Mouse (Mus musculus) kidney, adult 18-20 months (tissue): ENCODE measurements around the gene Dync1h1.
A peak's percentile ranks its signal among the peaks of the same experiment; 100 is the strongest.

Experiments used
- DNase-seq: peaks from one replicate; pipeline ENCODE4 v3.0.0; 2021

The Dync1h1 gene

DNA sequence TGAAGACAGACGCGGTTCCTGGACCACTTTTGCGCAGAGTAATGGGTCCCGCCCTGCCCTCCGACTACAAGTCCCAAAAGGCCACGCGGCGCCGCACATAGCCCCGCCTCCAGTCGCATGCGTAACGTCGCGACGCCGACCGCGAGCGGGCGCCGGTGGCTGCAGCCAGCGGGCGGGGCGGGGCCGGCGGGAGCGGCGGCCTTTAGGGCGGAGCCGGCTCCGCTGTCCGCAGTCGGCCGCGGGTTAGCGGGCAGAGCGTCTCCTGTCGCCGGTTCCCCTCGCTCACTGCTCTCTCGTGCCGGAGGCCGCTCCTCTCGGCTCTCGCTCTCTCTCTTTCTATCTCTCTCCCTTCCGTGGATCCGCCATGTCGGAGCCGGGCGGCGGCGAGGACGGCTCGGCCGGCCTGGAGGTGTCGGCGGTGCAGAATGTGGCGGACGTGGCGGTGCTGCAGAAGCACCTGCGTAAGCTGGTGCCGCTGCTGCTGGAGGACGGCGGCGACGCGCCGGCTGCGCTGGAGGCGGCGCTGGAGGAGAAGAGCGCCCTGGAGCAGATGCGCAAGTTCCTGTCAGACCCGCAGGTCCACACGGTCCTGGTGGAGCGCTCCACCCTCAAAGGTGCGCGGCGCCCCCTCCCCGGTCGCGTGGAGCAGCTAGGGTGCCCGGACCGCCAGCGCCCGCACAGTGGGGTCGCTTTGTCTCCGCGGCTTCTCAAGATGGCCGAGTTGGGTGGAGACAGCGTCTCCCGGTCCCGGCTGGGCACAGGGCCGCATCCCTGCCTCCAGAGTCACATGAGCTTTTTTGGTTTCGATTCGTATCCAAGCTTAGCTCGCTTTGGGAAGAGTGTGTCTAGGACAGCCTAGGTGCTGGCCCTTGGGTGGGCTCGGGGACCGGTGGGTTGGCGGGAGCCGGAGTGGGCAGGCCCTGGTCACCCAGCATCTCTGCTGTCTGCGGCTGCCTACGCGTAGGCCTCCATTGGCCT, at the start of gene Dync1h1:
TSS of gene Dync1h1 (plus strand) at position 212 of the 978 bp plus-strand sequence.
- peak; percentile 93 for DNase-seq

DNA sequence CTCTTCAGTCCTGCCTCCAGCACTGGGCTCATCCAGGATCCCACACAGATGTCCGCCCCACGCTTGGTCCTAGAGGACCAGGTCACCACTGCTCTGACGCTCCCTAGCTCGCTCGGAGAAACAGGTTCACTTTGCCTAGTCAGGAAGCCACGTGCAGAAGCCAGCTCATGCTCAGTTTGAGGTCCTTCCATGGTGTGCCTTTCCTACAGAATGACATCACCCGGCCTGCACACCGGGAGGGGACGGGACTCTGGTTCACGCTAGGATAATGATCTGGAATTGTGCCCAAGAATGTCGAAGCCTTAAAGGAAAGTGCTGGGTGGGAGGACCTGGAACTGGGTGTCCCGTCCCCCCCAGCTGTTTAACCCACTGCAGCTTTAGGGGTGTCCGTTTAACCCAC, 49.1 kb upstream of the Dync1h1 start:
- DNase-seq, result no peak

DNA sequence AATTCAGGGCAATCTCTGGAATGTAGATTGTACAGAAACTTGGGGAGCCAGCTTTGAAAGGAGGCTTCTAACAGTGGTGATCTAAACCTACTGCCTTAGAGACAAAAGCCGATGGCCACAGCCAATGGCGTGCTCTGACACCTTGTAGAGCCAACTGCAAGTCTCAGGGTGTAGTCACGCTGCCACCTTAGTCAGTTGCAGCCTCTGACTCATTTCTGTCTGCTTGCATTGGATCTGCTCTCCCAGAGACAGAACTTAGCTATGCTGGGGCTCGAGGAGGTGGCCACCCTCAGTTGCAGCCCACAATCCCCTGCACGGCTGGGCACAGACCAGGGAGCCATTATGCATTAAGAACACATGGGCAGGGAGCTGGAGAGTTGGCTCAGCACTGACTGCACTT, 47.9 kb upstream of the Dync1h1 start:
- DNase-seq, result no peak

DNA sequence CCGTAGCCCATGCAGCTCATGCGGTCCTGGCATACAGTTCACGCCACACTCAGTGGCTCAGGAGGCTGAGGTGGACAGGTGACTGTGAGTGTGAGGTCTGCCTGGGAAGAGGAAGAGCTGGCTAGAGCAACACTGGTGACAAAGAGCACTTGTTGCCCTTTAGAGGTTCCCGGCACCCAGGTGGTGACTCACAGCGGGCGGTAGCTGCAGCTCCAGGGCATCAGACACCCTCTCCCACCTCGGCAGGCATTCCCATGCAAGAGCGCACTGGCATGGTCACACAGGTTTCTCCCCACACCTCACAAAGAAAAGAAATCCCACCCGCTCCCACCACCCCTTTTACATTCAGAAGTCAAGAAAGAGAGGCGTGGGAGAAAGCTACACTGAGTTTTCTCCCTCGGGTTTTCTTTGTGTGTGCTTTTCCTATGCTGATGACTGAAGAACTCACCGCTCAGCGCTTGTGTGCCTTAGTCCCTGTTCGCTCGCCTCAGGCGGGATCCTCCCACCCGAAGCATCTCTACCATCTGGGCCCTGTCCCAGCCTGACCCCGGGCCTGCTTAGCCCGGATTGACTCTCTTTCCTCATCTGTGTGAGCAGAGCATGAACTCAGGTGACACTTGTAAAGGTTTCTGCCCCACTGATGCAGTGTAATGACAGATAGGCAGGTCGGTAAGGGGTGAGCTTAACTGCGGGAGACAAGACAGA, 45.6 kb upstream of the Dync1h1 start:
- DNase-seq, result no peak

DNA sequence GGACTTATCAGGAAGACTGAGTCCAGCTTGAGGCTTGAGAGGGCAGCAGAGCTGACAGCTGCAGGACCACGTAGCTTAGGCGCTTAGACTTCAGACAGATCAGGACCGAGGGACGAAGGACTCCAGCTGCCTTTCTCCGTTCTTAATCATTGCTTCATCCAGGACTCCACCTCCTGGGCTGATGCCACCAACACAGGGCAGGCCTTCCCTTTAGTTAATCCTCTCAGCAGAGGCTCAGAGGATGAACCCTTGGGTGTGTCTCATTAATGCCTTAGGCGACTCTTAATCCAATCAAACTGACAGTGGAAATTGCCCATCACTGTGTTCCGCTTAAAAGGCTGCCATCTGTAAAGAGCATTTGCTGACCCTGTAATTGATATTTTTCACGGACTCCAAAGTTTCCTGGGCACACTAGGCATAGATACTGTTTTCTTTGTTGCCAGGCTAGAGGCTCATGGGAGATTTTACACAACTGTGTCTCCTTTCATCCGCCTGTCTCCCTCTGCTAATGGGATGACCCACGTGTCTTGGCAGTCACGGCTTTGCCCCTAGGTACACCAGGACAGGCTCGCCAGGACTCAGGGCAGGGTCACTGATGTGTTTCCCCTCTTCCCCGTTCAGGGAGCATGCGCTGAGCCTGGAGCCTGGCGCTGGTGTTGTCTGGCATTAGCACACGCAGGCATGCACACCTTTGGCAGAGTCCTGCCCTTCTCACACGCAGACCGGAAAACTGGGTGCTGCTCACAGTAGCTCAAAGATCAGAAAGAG, 44.2 kb upstream of the Dync1h1 start:
- DNase-seq, result no peak

DNA sequence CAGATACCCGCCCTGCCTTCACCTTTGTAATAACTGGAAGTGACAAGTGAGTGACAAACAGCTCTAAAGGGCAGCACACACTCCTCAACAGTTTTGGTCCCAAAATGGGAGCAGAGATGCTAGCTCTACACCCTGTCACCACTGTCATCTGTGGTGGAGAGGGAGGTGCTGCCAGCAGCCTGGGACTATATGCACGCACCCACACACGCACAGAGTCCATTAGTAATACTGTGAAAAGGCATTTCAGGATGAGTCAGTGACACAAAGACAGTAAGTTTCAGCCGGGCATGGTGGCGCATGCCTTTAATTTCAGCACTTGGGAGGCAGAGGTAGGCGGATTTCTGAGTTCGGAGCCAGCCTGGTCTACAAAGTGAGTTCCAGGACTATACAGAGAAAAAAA, 43.1 kb upstream of the Dync1h1 start:
- DNase-seq, result no peak

DNA sequence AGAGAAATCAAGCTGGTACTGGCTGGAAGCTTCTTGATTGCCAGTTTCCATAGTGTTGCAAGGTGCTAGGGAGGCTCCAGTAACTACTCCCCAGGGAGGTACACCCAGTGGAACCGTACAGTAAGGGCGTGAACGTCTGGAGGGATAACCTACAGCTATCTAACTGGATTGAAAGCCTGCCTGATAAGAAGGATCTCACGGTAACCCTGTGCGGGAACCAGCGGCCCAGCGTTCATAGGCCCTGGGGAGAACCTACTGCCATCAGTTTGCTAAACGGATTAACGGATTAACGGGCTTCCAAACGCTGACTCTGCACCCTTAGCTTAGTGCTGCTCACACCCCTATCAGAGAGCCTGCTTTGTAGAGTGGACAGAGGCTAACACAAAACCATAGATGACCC, 37.9 kb upstream of the Dync1h1 start:
- no peak for DNase-seq

DNA sequence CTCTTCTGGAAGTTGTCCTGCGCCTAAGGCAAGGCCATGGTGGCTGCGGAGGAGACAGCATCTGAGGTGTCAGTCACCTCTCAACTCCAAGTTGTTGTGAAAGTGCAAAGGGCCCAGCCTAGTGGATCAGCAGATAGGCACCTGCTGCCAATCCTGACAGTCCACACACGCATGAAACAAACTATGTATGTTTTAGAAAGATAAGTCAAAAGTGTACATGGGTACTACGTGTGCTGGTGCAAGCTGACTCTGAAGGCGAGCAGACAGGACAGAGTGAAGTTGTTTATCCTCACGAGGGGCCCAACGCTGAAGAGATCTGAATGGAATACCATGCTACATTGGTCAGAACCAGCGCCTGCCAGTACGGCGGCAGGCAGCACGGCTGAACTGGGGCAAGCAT, 36.4 kb upstream of the Dync1h1 start:
- no peak for DNase-seq

DNA sequence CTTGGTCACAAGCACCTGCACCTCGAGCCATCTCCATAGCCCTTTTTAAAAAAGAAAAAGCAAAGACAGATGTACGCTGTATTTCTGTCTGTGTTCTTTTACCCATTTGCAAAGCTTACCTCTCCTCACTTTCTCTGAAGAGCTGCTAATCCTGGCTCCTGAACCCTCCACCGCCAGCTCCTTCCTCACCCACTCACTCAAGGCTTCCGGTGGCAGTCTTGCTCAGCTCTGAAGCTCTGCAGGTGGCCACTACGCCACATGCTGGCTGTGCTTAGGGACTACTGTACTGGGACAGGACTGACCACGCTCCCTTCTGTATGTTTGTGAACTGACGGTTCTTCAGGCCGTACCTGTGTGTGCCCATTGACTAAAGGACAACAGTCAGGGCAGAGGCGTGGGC, 34.9 kb upstream of the Dync1h1 start:
- DNase-seq, result no peak

DNA sequence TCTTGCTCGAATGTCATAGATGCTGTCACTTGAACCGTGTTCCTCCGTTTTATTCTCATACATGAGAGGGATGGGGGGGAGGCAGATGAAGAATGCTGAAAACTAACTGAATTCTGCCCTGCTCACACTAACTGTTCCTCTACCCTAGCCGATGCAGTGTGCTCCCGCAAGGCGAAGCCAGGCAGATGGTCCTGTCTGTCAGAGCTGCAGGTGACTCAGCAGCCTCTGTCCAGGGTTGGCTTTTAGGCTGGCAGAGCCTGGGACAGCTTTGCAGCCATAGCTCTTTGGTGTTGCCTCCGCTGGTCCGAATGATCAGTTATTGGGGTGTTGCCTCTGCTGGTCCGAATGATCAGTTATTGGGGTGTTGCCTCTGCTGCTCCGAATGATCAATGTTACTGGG, 30.2 kb upstream of the Dync1h1 start:
- DNase-seq, result no peak

DNA sequence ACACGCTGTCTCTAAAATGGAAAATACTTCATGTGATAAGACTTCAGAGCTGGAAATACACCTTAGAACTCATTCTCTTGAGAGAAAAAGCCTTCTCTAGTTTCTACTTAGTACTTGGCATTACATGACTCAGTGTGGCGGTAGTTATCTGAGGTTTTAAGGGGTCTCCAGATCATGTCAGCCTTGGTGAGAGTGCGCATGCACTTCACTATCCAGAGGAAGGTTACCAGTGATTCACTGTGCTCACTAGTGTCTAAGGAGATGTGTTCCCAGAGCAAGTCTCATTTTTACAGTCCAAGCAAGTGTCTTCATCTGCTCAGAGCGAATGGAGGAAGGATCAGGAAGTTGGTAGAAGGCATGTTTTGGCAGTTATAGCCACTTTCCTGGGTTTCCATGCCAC, 28.9 kb upstream of the Dync1h1 start:
- no peak for DNase-seq

DNA sequence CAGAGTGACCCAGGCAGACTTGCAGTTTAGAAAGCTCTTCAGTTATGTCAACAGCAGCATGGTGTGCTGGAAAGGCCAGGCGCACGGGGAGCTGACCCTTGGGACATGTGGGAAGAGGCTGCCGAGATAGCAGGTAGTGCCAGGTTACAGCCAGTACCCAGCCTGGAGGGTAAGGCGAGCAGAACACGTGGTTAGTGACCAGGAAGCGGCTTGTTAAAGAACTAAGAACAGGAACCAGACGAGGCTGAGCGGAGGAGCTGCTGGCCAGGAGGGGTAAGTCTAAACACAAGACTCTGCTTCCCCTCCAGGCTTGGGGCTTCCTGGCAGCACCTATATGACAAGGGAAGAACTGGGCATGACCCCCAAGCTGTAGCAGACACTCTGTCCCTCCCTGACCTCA, 27.6 kb upstream of the Dync1h1 start:
- DNase-seq, result no peak

DNA sequence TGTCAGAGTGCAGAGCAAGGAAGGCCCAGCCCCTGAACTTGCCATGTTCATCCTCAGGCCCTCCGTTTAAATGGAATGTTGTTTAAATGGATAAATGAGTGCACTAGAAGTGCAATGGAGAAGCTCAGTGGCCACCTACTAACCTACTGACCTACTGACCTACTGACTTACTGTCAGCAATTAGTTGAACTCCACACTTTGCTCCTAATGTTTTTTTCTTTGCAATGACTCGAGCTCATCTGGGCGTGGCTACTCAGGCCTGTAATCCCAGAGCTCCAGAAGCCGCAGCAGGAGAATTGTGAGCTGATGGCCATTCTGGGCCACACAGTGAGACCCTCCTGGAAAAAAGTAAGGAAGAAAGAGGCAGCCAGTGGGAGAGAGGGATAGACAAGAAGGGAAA, 25.3 kb upstream of the Dync1h1 start:
- DNase-seq, result peak; percentile 11

DNA sequence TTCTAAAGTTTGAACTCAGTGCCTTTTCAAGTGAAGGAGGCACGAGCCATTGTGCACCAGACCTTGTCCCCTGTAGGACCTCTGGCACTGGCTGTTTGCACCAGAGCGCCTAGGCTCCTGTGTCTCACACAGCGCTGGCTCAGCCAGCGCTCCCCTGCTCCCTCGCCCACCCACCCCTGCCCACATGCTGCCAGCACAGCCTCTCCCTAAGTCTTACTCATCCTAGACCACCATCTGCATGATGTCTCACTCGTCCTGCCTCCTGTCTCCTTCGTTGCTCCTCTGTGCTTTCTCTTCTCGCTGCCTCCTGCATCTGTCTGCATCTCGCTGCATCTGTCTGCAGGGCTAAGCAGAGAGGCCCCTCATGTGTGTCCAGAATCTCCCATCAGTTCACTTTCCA, 22.9 kb upstream of the Dync1h1 start:
- DNase-seq, result no peak

DNA sequence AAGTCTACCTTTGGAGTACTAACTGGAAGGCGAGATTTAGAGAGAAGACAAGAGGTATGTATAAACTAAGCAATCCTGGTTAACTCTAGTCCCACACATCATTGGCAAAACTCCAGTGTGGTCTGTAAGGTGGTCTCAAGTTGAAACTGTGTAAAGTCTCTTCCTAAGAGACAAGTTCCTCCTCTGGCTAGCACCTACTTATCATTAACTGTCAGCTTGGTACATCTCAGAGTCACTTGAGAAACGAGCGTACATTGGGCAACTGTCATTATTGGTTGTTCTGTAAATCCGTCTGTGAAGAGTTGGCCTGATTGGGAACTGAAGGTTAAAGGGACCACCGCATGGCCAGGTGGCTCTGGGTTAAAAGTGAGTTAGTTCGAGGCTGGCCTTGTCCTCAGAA, 12.6 kb upstream of the Dync1h1 start:
- DNase-seq, result no peak

DNA sequence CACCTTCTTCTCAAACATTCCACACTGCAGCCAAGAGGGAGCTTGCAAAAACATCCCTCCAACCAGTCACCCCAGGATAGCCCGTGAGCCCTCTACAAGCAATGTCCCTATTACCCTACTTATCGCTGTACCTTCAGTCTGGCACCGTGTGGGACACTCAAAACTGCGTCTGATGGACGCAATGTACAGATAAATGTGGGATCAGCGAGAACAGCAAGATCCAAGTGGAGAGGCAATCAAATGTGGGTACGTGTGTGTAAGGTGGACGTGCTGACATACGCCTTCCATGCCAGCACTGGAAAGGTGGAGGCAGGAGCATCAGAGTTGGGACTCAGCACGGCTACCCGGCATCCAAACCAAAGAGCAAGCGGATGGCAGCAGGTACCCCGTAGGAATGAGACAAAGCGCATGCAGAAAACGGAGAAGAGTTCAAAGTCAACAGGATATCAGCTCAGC, 10.4 kb upstream of the Dync1h1 start:
- no peak for DNase-seq

DNA sequence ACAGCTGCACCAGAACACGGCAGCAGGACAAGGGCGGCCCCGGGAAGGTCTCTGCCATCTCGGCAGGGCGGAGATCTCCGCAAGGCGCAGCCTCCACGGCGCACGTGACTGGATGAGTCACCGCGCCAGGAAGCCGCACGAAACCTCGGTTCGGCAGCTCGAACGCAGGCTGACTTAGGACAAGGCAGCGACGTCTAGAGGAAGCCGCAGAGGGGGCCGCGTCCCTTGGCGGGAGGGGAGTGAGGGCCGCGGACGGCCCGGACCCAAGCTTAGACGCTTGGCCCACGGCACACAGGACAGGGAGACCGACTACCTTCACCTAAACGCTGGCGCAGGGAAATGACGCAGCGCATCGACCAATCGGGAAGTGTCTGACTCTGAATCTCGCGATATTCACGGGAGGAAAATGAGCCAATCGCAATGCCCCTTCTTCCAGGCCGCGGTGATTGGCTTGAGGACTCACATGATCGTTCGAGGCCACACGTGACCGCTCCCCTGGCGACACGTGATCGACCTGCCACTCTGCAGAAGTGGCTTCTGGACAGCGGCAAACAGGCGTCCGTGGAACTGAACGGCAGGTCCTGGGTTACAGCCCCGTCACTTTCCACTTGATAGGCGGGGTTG, 9.9 kb upstream of the Dync1h1 start:
- peak; percentile 99 for DNase-seq

DNA sequence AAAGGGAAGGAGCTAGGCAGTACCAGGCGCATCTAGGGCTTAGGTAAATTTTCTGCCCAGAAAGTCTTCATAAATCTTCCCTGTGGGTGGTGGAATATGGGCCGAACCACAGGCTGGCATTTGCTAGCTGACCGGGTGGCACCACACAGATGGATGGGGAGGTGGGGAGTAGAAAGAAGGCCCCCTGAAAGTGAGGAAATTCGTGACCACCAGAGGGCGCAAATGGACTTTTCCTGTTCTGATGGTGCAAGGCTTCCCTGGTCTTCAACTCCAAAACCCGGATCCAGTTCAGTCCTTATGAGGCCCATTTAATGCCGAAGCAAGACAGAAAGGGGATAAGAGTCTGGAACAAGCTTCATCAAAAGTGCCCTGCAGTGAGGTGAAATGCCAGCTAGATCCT, 2.7 kb upstream of the Dync1h1 start:
- DNase-seq, result peak; percentile 75

DNA sequence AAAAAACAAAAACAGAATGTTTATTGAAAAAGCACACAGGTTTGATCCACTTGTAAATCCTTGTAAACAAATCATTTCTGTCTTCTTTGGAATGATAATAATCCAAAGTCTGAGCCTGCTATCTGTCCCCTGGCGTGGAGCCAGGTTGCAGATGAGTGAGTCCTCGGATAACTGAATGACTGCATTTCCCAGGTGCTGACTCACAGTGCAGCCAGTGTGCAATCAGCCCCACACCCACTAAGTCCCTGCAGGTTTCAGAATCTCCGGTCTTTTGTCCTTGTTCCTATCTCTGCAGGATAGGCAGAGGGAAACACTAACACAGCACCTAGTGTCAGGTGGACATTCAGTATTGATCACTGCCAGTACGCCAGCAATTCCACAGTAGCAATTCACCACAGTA, 1.5 kb upstream of the Dync1h1 start:
- no peak for DNase-seq

DNA sequence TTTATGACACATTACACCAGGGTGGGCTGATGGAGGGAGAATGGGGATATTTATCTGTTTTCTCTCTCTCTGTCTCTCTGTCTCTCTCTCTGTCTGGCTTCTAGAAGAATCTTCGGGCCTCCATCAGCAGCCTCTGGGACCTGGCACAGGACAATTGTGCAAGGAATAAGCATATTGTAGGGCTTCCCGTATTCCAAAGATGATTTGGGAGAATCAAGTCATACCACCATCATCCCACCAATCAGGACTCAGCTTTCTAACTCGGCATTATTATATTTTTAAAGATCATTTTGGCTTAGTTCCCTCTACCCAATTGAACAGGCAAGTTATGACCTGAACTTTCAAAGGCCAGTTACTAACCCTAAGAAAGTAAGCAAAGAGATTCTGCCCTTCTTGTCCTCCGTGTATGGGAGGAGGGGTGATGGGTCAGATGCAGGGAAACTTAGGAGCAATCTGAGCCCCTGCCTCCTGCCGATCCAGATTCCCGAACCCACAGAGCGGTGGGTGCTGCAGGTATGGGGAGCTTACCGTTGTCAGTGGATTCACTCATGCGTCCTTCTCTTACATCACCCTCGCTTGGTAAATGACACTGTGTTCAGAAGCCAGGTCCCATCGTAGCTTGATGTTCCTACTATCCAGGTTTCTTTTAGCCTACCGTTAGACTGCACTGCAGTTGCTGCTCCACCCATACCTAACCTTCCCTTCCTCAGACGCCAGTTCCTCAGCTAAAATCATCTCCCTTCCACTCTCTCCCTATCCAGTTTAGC, 844 bp upstream of the Dync1h1 start:
- DNase-seq, result no peak

DNA sequence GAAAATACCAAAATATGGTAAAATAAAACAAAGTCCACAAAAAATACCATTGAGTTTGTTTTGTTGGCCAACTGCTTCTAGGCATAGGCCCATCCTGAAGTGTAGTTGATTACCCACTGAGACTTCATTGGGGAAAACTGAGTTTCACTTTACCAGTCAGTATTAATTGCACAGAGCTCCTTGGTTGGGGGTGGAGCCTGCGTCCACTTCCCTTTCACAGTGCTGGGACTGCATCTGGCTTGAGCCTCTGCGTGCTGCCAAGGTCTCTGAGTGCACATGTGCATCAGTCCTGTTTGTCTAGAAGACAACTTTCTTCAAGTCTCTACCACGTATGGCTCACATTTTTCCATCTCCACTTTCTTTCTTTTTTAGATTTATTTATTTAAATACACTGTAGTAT, 4.9 kb downstream of the Dync1h1 start:
- DNase-seq, result no peak

DNA sequence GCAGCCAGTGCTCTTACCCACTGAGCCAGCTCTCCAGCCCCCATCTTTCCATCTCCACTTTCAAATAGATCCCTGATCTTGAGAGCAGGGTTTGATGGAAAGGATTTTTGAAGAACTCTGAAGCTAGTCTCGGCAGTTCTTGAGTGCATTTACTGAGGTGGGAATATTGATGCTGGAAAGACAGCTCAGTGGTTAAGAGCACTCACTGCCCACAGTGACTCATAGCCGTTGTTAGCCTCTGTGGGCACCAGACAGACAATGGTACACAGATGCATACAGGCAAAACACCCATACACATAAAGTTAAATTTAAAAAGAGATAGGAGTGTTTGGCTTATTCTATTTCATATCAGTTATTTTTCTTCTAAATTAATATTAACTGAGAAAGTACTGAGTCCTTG, 5.4 kb downstream of the Dync1h1 start:
- no peak for DNase-seq
